Mouse (Mus musculus) cerebellum, adult 2 months (tissue): ENCODE data around the gene Nts.

Source experiments
- CTCF ChIP-seq: fragments of 200-500 bp; IDR thresholded peaks from 2 replicates; pipeline ENCODE4 v1.5.1; 2011; ENCODE audit warnings: low read depth, mild to moderate bottlenecking, control low read depth, low read length, moderate library complexity, borderline replicate concordance; ENCODE audit not compliant: insufficient read depth
- POLR2A ChIP-seq: fragments of 200-500 bp; IDR thresholded peaks from 2 replicates; pipeline ENCODE4 v1.6.1; 2011; ENCODE audit warnings: low read length, control low read depth, borderline replicate concordance; ENCODE audit not compliant: insufficient read depth

DNA sequence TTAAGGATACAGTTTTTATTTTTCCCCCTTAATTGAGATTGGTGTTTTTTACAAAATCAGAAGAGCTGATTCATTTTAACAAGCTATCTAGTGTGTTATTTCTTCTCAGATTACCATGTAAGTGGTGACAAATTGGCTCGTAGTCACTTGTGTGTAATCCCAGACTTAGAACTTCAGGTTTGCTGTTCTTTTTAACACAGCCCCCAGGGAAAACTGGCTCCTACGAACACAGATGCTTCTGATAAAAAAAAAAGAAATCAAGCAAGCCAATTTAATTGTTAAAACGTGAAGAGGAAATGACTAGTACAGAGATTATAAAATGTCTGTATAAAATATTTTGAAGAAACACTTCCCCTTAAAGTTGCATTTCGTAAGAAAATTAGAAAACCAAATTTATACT lies 17.1 kb upstream of the Nts start:
- TF ChIP-seq POLR2A (no peak), CTCF (no peak)
